Comparison of ENCODE assay signal across 24 mouse cellular contexts in genomic region chr2:38182283-38182682, GRCm38 (mm10).
DNase-seq lines count a peak whose midpoint lies in the region; ATAC-seq and TF ChIP-seq lines count a peak whose summit lies in the region.
"Had no signal": no experiment of that assay in that cellular context is flagged by ENCODE, and none has a peak within 500 bp of the region (broad histone marks: within the 10 kb centered on the region; RNA-seq: fewer than 3 reads in every experiment).

No protein-coding gene starts in this region.

- no peaks in the 10 kb centered on the region for H3K27me3 ChIP-seq in hindbrain, embryonic 12.5 days
- no peaks in the 10 kb centered on the region for H3K27me3 ChIP-seq in hindbrain, embryonic 16.5 days (replicated peaks; ENCODE audit: control insufficient read depth, insufficient read depth, low read length)
- H3K27me3 ChIP-seq in midbrain, embryonic 13.5 days: no peaks in the 10 kb centered on the region
- no peaks in the 10 kb centered on the region for H3K27me3 ChIP-seq in midbrain, embryonic 16.5 days (ENCODE audit: control insufficient read depth, insufficient read depth, low read depth, low read length)
- H3K27me3 ChIP-seq: forebrain, embryonic 13.5 days; heart, embryonic 13.5 days had no signal

- peak; percentile 60; the same call in 1 of the 2 replicates for ATAC-seq in hindbrain, embryonic 12.5 days (ENCODE audit: low FRiP score)
- no peak for ATAC-seq in hindbrain, embryonic 16.5 days
- no peak for ATAC-seq in midbrain, embryonic 13.5 days
- ATAC-seq in midbrain, embryonic 16.5 days: no peak
- ATAC-seq: CD4-positive, CD25-positive, alpha-beta regulatory T cell, adult 4 months; forebrain, embryonic 13.5 days; forebrain, embryonic 16.5 days had no signal

- no peak for TF ChIP-seq POLR2A in brain, embryonic 14.5 days (IDR thresholded peaks at IDR 0.05; ENCODE audit: borderline replicate concordance, extremely low read depth, insufficient read depth, insufficient read length, poor library complexity, severe bottlenecking)

- 26% methylated on average over 1 of the region's 1 CpGs for WGBS in hindbrain, embryonic 12.5 days
- WGBS in hindbrain, embryonic 16.5 days: 41% methylated on average over 1 of the region's 1 CpGs
- 6% methylated on average over 1 of the region's 1 CpGs for WGBS in midbrain, embryonic 13.5 days
- WGBS in midbrain, embryonic 16.5 days: 7% methylated on average over 1 of the region's 1 CpGs

- H3K27ac ChIP-seq in hindbrain, embryonic 12.5 days: no peak overlapping the region
- no peak overlapping the region for H3K27ac ChIP-seq in hindbrain, embryonic 16.5 days (ENCODE audit: low read depth, low read length)
- H3K27ac ChIP-seq in midbrain, embryonic 13.5 days: 0 out of 2 replicates have a peak overlapping the region, but pooled peaks have one; percentile 48
- H3K27ac ChIP-seq in midbrain, embryonic 16.5 days (ENCODE audit: low read length): no peak overlapping the region
- H3K27ac ChIP-seq: forebrain, embryonic 10.5 days; forebrain, embryonic 13.5 days; heart, adult 2 months; heart, embryonic 10.5 days; heart, embryonic 13.5 days; hindbrain, embryonic 14.5 days had no signal

- H3K9me3 ChIP-seq in hindbrain, embryonic 12.5 days (replicated peaks): no peaks in the 10 kb centered on the region
- H3K9me3 ChIP-seq in hindbrain, embryonic 16.5 days (ENCODE audit: control insufficient read depth, low read length): no peaks in the 10 kb centered on the region
- H3K9me3 ChIP-seq in midbrain, embryonic 13.5 days: no peaks in the 10 kb centered on the region
- no peaks in the 10 kb centered on the region; the same call in 1 of the 2 replicates for H3K9me3 ChIP-seq in midbrain, embryonic 16.5 days (replicated peaks; ENCODE audit: control insufficient read depth, low read length, poor library complexity, severe bottlenecking)
- H3K9me3 ChIP-seq: forebrain, embryonic 10.5 days; forebrain, embryonic 13.5 days; heart, embryonic 10.5 days; heart, embryonic 13.5 days had no signal

- H3K9ac ChIP-seq in hindbrain, embryonic 12.5 days: no peak overlapping the region
- H3K9ac ChIP-seq in hindbrain, embryonic 16.5 days (ENCODE audit: low read depth, low read length): no peak overlapping the region
- H3K9ac ChIP-seq in midbrain, embryonic 13.5 days (replicated peaks): no peak overlapping the region
- no peak overlapping the region for H3K9ac ChIP-seq in midbrain, embryonic 16.5 days (ENCODE audit: low read depth, low read length)
- H3K9ac ChIP-seq: forebrain, embryonic 13.5 days; heart, embryonic 13.5 days; hindbrain, embryonic 14.5 days had no signal

- H3K4me2 ChIP-seq in hindbrain, embryonic 12.5 days (replicated peaks): no peak overlapping the region
- H3K4me2 ChIP-seq in hindbrain, embryonic 16.5 days (ENCODE audit: low read length): no peak overlapping the region
- H3K4me2 ChIP-seq in midbrain, embryonic 13.5 days (replicated peaks): no peak overlapping the region
- H3K4me2 ChIP-seq in midbrain, embryonic 16.5 days (ENCODE audit: low read length): no peak overlapping the region
- H3K4me2 ChIP-seq: forebrain, embryonic 13.5 days; heart, embryonic 13.5 days; hindbrain, embryonic 14.5 days had no signal

- H3K4me1 ChIP-seq in hindbrain, embryonic 12.5 days: no peaks in the 10 kb centered on the region
- no peaks in the 10 kb centered on the region for H3K4me1 ChIP-seq in hindbrain, embryonic 16.5 days (ENCODE audit: control insufficient read depth, insufficient read depth, low read depth, low read length)
- H3K4me1 ChIP-seq in midbrain, embryonic 13.5 days (replicated peaks): peaks cover 4% of the 10 kb centered on the region
- no peaks in the 10 kb centered on the region for H3K4me1 ChIP-seq in midbrain, embryonic 16.5 days (ENCODE audit: control insufficient read depth, insufficient read depth, low read length)
- H3K4me1 ChIP-seq: forebrain, embryonic 13.5 days had no signal

- no peak for TF ChIP-seq CTCF in brain, embryonic 14.5 days (IDR thresholded peaks at IDR 0.05; ENCODE audit: borderline replicate concordance, extremely low read depth, insufficient read depth, insufficient read length)

- no peak overlapping the region for H3K4me3 ChIP-seq in hindbrain, embryonic 12.5 days
- H3K4me3 ChIP-seq in hindbrain, embryonic 16.5 days (ENCODE audit: low read length): no peak overlapping the region
- H3K4me3 ChIP-seq in midbrain, embryonic 13.5 days (replicated peaks): no peak overlapping the region
- no peak overlapping the region for H3K4me3 ChIP-seq in midbrain, embryonic 16.5 days (ENCODE audit: low read depth, low read length)
- H3K4me3 ChIP-seq: forebrain, embryonic 10.5 days; forebrain, embryonic 13.5 days; heart, adult 2 months; heart, embryonic 10.5 days; heart, embryonic 13.5 days had no signal

- DNase-seq in brain, embryonic 14.5 days (ENCODE audit: low read depth): peak; percentile 22
- no peak for DNase-seq in thymus, postnatal 14 days
- DNase-seq: adrenal gland, postnatal 10 days; adrenal gland, postnatal 36 days; cerebellum, adult 11 months; cerebellum, adult 2 months; cerebellum, adult 9-11 months; cerebellum, postnatal 25 days; gastrocnemius, postnatal 10 days; gastrocnemius, postnatal 36 days; heart, adult 2 months; heart, postnatal 14 days; heart, postnatal 4 days had no signal

- H3K36me3 ChIP-seq in hindbrain, embryonic 12.5 days: no peaks in the 10 kb centered on the region
- H3K36me3 ChIP-seq in hindbrain, embryonic 16.5 days (ENCODE audit: control insufficient read depth, insufficient read depth, low read length): no peaks in the 10 kb centered on the region
- H3K36me3 ChIP-seq in midbrain, embryonic 13.5 days: no peaks in the 10 kb centered on the region
- no peaks in the 10 kb centered on the region for H3K36me3 ChIP-seq in midbrain, embryonic 16.5 days (ENCODE audit: control insufficient read depth, insufficient read depth, low read length)
- H3K36me3 ChIP-seq: forebrain, embryonic 10.5 days; heart, embryonic 10.5 days; heart, embryonic 13.5 days had no signal
